Mouse (Mus musculus): Measurements from ENCODE around the gene Olfr1260. TPM values are rescaled to one million over a fixed set of nuclear protein-coding genes. Genes with fewer than 3 reads are reported as not detected.

Gene Olfr1260
- polyA plus RNA-seq (2012; ENCODE audit: insufficient read depth, low replicate concordance), result not detected in 2 replicates

DNA sequence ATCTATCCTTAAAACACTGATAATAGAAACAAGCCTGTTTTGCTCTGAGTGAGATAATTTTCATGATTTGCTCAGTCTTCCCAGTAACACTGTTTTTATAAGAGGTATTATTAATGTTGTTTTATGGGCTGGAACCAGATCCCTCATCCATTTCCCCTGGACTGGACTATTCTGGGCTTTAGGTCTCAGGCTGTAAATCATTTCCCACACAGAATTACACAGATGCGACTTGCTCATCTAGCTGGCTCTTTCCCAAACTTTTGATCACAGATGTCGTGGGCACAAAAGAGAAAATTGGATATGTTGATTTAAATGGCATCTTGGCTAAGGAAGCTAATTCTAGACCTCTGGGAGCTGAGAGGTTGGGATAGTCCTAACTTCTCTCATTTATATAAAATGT is at the start of gene Olfr1260:
Olfr1260 (plus strand) TSS at position 157 of the 400 bp plus-strand sequence.
- H3K4me1 ChIP-seq, result no peaks in the 10 kb centered on the region
- TF ChIP-seq FLI1 (IDR thresholded peaks at IDR 0.05; ENCODE audit: low read length) (no peak), GATA1 (IDR thresholded peaks at IDR 0.05; ENCODE audit: borderline replicate concordance, low read length) (no peak)
- no peaks in the 10 kb centered on the region for H3K36me3 ChIP-seq (replicated peaks; ENCODE audit: low read length)
- no peaks in the 10 kb centered on the region for H3K9me3 ChIP-seq
- no peak within 1 kb of the TSS for H3K4me3 ChIP-seq (replicated peaks)
- no peaks in the 10 kb centered on the region for H3K27me3 ChIP-seq (replicated peaks)

DNA sequence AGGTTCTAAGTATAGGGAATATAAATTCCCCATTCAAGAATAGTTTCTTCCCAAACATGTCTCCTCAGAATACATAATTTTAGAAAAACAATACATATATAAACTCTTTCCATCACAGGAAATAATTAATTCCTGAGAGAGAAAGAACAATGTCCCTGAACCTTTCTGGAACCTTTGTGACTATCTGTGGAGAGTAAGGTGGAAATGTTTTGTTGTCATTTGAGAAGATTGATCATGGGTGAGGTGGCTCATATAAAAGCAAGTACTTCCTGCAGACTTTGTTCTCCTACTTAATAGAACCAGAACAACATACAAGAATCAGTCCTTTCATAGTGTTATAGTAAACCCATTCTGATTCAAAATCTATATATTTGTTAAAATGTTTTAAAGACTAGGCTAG is 47.1 kb upstream of the Olfr1260 start, which contains the start of gene Olfr1258:
Olfr1258 (plus strand) TSS at position 301 of the 400 bp plus-strand sequence.
- Histone ChIP-seq H3K36me3 (replicated peaks; ENCODE audit: low read length) (no peaks in the 10 kb centered on the region), H3K4me1 (no peaks in the 10 kb centered on the region), H3K4me3 (replicated peaks) (no peak within 1 kb of the TSS), H3K9me3 (no peaks in the 10 kb centered on the region), H3K27me3 (replicated peaks) (no peaks in the 10 kb centered on the region)
- TF ChIP-seq GATA1 (IDR thresholded peaks at IDR 0.05; ENCODE audit: borderline replicate concordance, low read length) (no peak), FLI1 (IDR thresholded peaks at IDR 0.05; ENCODE audit: low read length) (no peak)

DNA sequence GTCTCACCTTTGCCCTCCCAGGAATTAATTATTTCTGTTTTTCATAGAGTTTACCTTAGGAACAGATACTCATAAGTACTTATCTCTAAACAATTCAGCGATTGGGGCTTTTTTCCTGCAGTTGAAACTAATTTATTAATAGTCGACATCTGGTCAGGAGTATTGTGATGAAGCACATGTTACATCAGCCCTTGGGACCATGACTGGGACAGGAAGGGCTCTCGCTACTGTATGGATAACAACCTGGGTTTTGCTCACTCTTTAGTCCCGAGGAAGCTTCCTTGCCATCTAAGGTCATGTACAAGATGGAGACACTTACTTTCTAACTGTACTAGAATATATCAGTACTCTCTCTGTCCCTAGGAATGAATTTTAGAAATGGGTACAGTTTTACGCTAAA is 25.6 kb upstream of the Olfr1260 start, which contains the start of gene Olfr1259:
Olfr1259 (minus strand) TSS at position 101 of the 400 bp plus-strand sequence.
- H3K36me3 ChIP-seq (replicated peaks; ENCODE audit: low read length), result no peaks in the 10 kb centered on the region
- no peak within 1 kb of the TSS for H3K4me3 ChIP-seq (replicated peaks)
- no peaks in the 10 kb centered on the region for H3K4me1 ChIP-seq
- TF ChIP-seq FLI1 (IDR thresholded peaks at IDR 0.05; ENCODE audit: low read length) (no peak), GATA1 (IDR thresholded peaks at IDR 0.05; ENCODE audit: borderline replicate concordance, low read length) (no peak)
- no peaks in the 10 kb centered on the region for H3K27me3 ChIP-seq (replicated peaks)
- H3K9me3 ChIP-seq, result no peaks in the 10 kb centered on the region

DNA sequence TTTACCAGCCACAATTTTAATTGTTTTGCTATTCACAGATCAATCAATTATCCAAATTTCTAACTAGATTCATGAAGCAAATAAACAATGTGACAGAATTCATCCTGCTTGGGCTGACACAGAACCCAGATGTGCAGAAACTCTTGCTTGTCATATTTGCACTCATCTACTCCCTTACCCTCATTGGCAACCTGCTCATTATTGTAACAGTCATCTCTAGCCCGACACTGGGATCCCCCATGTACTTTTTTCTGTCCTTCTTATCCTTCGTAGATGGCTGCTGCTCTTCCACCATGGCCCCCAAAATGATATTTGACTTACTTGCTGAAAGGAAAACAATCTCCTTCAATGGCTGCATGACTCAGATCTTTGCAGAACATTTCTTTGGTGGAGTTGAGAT is 3.6 kb downstream of the Olfr1260 start:
- no peaks in the 10 kb centered on the region for H3K36me3 ChIP-seq (replicated peaks; ENCODE audit: low read length)

DNA sequence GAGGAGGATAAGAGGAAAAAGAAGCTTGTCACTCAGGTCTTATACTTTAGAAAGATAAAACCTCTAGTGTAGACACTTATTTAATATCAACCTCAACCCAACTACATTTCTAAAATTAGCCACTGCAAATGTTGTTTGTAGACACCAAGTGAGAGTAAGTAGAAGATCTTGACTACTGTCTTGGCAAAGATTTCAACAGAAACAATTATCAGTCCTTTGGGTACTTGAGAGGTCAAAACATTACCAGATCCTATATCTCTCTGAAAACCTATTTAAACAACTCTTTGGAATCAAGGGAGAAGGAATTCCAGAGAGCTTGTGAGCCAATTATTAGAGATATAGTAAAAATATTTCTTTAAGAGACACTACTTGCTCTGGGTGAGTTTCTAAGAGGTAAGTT is 16.8 kb downstream of the Olfr1260 start, which contains the start of gene Olfr1261:
Olfr1261 (plus strand) TSS at position 301 of the 400 bp plus-strand sequence.
- Histone ChIP-seq H3K27me3 (replicated peaks) (no peaks in the 10 kb centered on the region), H3K9me3 (no peaks in the 10 kb centered on the region), H3K4me3 (replicated peaks) (no peak within 1 kb of the TSS), H3K36me3 (replicated peaks; ENCODE audit: low read length) (no peaks in the 10 kb centered on the region), H3K4me1 (no peaks in the 10 kb centered on the region)
- no peak for TF ChIP-seq GATA1 (IDR thresholded peaks at IDR 0.05; ENCODE audit: borderline replicate concordance, low read length)
- TF ChIP-seq FLI1 (IDR thresholded peaks at IDR 0.05; ENCODE audit: low read length), result no peak

More for the DNA sequence above, 3.6 kb downstream of the Olfr1260 start:
- Histone ChIP-seq H3K4me3 (replicated peaks) (no peak overlapping the region), H3K9me3 (no peaks in the 10 kb centered on the region), H3K4me1 (no peaks in the 10 kb centered on the region), H3K27me3 (replicated peaks) (no peaks in the 10 kb centered on the region)
- no peak for TF ChIP-seq GATA1 (IDR thresholded peaks at IDR 0.05; ENCODE audit: borderline replicate concordance, low read length)
- TF ChIP-seq FLI1 (IDR thresholded peaks at IDR 0.05; ENCODE audit: low read length), result no peak

DNA sequence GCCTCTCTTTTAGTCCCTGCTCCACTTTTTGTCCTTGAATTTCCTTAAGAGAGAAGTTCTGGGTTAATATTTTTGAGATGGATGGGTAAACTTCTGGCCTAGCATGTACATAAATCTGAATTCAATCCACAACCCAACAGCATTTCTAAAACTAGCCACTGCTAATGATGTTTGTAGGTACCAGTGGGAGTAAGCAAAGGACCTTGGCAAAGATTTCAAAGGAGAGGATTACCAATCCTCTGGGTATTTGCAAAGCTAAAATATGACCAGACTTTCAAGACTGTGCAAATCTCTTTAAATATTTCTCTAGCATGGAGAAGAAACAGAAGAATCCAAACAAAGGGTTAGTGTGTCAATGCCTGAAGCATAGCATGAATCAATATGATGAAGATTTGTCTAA is 25.7 kb downstream of the Olfr1260 start, which contains the start of gene Olfr1262:
Olfr1262 (plus strand) TSS at position 301 of the 400 bp plus-strand sequence.
- no peaks in the 10 kb centered on the region for H3K27me3 ChIP-seq (replicated peaks)
- H3K4me3 ChIP-seq (replicated peaks), result no peak within 1 kb of the TSS
- no peaks in the 10 kb centered on the region for H3K9me3 ChIP-seq
- no peaks in the 10 kb centered on the region for H3K4me1 ChIP-seq
- TF ChIP-seq FLI1 (IDR thresholded peaks at IDR 0.05; ENCODE audit: low read length) (no peak), GATA1 (IDR thresholded peaks at IDR 0.05; ENCODE audit: borderline replicate concordance, low read length) (no peak)
- no peaks in the 10 kb centered on the region for H3K36me3 ChIP-seq (replicated peaks; ENCODE audit: low read length)

DNA sequence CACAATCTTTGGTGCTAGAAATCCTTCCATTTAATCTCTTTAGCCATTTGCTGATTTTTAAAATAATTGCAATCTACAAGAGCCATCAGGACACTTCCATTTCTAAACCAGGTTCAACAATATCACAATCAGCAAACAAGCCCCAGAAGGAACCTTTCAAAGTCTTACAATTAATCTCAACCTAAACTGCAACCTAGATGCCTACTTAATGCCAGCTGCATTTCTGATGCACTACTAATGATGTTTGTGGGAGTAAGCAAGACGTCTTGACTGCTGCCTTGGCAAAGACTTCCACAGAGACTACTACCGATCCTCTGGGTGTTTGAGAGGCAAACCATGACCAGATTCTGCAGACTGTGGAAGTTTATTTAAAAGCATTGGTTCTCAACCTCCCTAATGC is 37.7 kb downstream of the Olfr1260 start, which contains the start of gene Olfr1263:
Olfr1263 (plus strand) TSS at position 301 of the 400 bp plus-strand sequence.
- Histone ChIP-seq H3K27me3 (replicated peaks) (no peaks in the 10 kb centered on the region), H3K4me1 (no peaks in the 10 kb centered on the region), H3K4me3 (replicated peaks) (no peak within 1 kb of the TSS), H3K9me3 (no peaks in the 10 kb centered on the region), H3K36me3 (replicated peaks; ENCODE audit: low read length) (no peaks in the 10 kb centered on the region)
- TF ChIP-seq GATA1 (IDR thresholded peaks at IDR 0.05; ENCODE audit: borderline replicate concordance, low read length) (no peak), FLI1 (IDR thresholded peaks at IDR 0.05; ENCODE audit: low read length) (no peak)

DNA sequence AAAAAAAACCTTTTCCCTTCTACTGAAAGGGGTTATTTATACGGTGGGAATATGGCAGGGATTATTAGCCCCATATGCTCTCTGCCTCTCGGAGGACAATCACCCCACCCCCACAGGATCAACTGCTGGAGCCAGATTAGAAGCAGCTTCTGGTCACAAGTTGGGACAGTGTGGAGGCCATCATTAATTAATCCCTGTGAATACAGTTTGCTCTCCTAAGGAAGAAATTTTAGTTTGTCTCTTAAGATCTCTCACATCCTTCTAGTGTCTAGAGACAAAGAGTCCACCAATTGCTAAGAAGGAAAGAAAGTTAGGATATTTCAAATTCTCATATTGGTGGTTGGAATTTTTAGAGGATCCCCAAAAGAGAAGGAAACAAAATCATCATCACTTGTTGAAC is 51.3 kb downstream of the Olfr1260 start, which contains the start of gene Olfr1264:
Olfr1264 (minus strand) TSS at position 101 of the 400 bp plus-strand sequence.
- Histone ChIP-seq H3K4me1 (no peaks in the 10 kb centered on the region; the same call in 1 of the 2 replicates), H3K27me3 (replicated peaks) (no peaks in the 10 kb centered on the region), H3K36me3 (replicated peaks; ENCODE audit: low read length) (no peaks in the 10 kb centered on the region), H3K9me3 (0 out of 2 replicates have a peak, but pooled peaks cover 3% of the 10 kb centered on the region), H3K4me3 (replicated peaks) (no peak within 1 kb of the TSS)
- TF ChIP-seq GATA1 (IDR thresholded peaks at IDR 0.05; ENCODE audit: borderline replicate concordance, low read length), result no peak

Other genes starting within 250 kb of the Olfr1260 start
- gene Olfr1252, start 249.3 kb upstream of the Olfr1260 start, polyA plus RNA-seq (2012; ENCODE audit: insufficient read depth, low replicate concordance), result not detected in 2 replicates
- not detected in 2 replicates for gene Olfr1253, start 217.2 kb upstream of the Olfr1260 start, polyA plus RNA-seq (2012; ENCODE audit: insufficient read depth, low replicate concordance)
- not detected in 2 replicates for gene Olfr1254, start 180.7 kb upstream of the Olfr1260 start, polyA plus RNA-seq (2012; ENCODE audit: insufficient read depth, low replicate concordance)
- gene Olfr1255, start 162.3 kb upstream of the Olfr1260 start, polyA plus RNA-seq (2012; ENCODE audit: insufficient read depth, low replicate concordance), result not detected in 2 replicates
- not detected in 2 replicates for gene Olfr1256, start 132.8 kb upstream of the Olfr1260 start, polyA plus RNA-seq (2012; ENCODE audit: insufficient read depth, low replicate concordance)
- not detected in 2 replicates for gene Olfr48, start 126.1 kb upstream of the Olfr1260 start, polyA plus RNA-seq (2012; ENCODE audit: insufficient read depth, low replicate concordance)
- gene Olfr1257, start 95.9 kb upstream of the Olfr1260 start, polyA plus RNA-seq (2012; ENCODE audit: insufficient read depth, low replicate concordance), result not detected in 2 replicates
- not detected in 2 replicates for gene Olfr1258, start 47.0 kb upstream of the Olfr1260 start, polyA plus RNA-seq (2012; ENCODE audit: insufficient read depth, low replicate concordance)
- not detected in 2 replicates for gene Olfr1259, start 25.7 kb upstream of the Olfr1260 start, polyA plus RNA-seq (2012; ENCODE audit: insufficient read depth, low replicate concordance)
- 0.52 TPM in 1 of 2 replicates, not detected in the other for gene Olfr1261, start 16.9 kb downstream of the Olfr1260 start, polyA plus RNA-seq (2012; ENCODE audit: insufficient read depth, low replicate concordance)
- gene Olfr1262, start 25.8 kb downstream of the Olfr1260 start, polyA plus RNA-seq (2012; ENCODE audit: insufficient read depth, low replicate concordance), result not detected in 2 replicates
- not detected in 2 replicates for gene Olfr1263, start 37.8 kb downstream of the Olfr1260 start, polyA plus RNA-seq (2012; ENCODE audit: insufficient read depth, low replicate concordance)
- gene Olfr1264, start 51.2 kb downstream of the Olfr1260 start, polyA plus RNA-seq (2012; ENCODE audit: insufficient read depth, low replicate concordance), result not detected in 2 replicates
- gene Olfr1265, start 61.0 kb downstream of the Olfr1260 start, polyA plus RNA-seq (2012; ENCODE audit: insufficient read depth, low replicate concordance), result not detected in 2 replicates
- gene Olfr140, start 89.3 kb downstream of the Olfr1260 start, polyA plus RNA-seq (2012; ENCODE audit: insufficient read depth, low replicate concordance), result not detected in 2 replicates
- not detected in 2 replicates for gene Olfr1269, start 147.1 kb downstream of the Olfr1260 start, polyA plus RNA-seq (2012; ENCODE audit: insufficient read depth, low replicate concordance)
- gene Olfr32, start 168.0 kb downstream of the Olfr1260 start, polyA plus RNA-seq (2012; ENCODE audit: insufficient read depth, low replicate concordance), result not detected in 2 replicates
- gene Olfr1270, start 178.8 kb downstream of the Olfr1260 start, polyA plus RNA-seq (2012; ENCODE audit: insufficient read depth, low replicate concordance), result not detected in 2 replicates